Mouse (Mus musculus): ENCODE data around the gene Bach2.

DNA sequence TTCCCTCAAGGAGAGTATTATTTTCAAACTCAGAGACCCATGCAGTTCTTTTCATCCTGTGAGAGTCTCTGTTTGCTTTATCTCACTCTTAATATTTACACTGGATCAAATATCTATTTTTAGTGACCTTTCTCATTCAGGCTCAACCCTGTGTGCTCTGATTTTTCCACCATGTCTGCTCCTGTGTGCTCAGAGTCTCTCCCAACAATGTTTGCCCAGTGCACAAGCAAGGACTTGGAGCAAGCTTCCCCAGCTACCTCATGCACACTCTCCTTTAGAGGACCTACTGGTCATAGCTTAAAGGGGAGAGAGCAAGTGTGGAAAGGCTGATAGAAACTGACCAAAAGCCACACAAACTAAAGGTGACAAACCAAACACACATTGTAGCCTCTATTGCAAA, 26.0 kb upstream of the Bach2 start:
- TF ChIP-seq CTCF (IDR thresholded peaks at IDR 0.05; ENCODE audit: low read depth): no peak
- TF ChIP-seq EP300 (IDR thresholded peaks at IDR 0.05; ENCODE audit: low read depth): no peak

Data from heart, postnatal 0 days (tissue).